Mouse (Mus musculus) testis, adult 2 months (tissue): ENCODE measurements around the gene Chmp4b. TPM values are rescaled to one million over a fixed set of nuclear protein-coding genes. Genes with fewer than 3 reads are reported as not detected.

Experiments used
- H3K27ac ChIP-seq: fragments of 200-500 bp; 2 replicates; pipeline ENCODE4 v1.5.1; 2012; ENCODE audit warnings: low read depth, low read length; ENCODE audit not compliant: control insufficient read depth, insufficient read depth
- H3K27me3 ChIP-seq: fragments of 200-500 bp; 2 replicates; pipeline ENCODE4 v1.6.1; 2012; ENCODE audit warnings: mild to moderate bottlenecking, low read length, moderate library complexity; ENCODE audit not compliant: control insufficient read depth, insufficient read depth
- H3K36me3 ChIP-seq: fragments of 200-500 bp; 2 replicates; pipeline ENCODE4 v1.6.1; 2012; ENCODE audit warnings: mild to moderate bottlenecking, low read length; ENCODE audit not compliant: control insufficient read depth, insufficient read depth
- H3K4me1 ChIP-seq: fragments of 200-500 bp; 2 replicates; pipeline ENCODE4 v1.6.1; 2012; ENCODE audit warnings: low read length; ENCODE audit not compliant: control insufficient read depth, insufficient read depth
- H3K4me3 ChIP-seq: fragments of 200-500 bp; 2 replicates; pipeline ENCODE4 v1.5.1; 2012; ENCODE audit warnings: low read depth, mild to moderate bottlenecking, low read length, moderate library complexity, mixed read lengths; ENCODE audit not compliant: control insufficient read depth
- CTCF ChIP-seq: fragments of 200-500 bp; IDR thresholded peaks from 2 replicates; pipeline ENCODE4 v1.5.1; 2012; ENCODE audit warnings: low read depth, mild to moderate bottlenecking, inconsistent platforms, low read length, moderate library complexity; ENCODE audit not compliant: control insufficient read depth, insufficient read depth, insufficient replicate concordance
- POLR2A ChIP-seq: fragments of 200-500 bp; IDR thresholded peaks from 2 replicates; pipeline ENCODE4 v1.6.1; 2012; ENCODE audit warnings: low read depth, mild to moderate bottlenecking, inconsistent platforms, low read length, moderate library complexity; ENCODE audit not compliant: control insufficient read depth
- polyA plus RNA-seq: library from polyadenylated mRNA; depleted of rRNA; stranded (reverse); fragments of >200 nt; gene quantifications from 2 replicates; pipeline ENCODE4 v1.2.3, GENCODE M21; 2012

Gene Chmp4b
- polyA plus RNA-seq, 1 experiment, result 135 TPM

DNA sequence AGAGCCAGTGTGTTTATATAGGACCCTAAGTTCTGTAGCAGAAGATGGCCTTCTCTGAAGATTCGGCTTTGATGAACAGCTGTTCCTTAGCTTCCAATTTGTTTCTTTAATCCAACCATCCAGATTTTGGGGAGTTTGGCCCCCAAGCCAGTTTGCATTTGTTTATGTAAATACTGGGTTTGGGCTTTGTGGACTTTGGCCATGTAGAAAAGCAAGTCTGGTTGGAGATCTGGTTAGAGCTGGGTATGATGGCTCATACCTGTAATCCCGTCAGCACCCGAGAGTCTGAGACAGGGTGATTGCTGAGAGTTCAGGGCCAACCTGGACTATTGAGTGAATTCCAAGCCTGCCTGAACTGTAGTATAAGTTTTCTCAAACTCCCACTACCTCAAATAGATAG, 34.3 kb downstream of the Chmp4b start:
- Histone ChIP-seq H3K4me3 (no peak overlapping the region), H3K4me1 (no peaks in the 10 kb centered on the region), H3K27ac (no peak overlapping the region), H3K27me3 (no peaks in the 10 kb centered on the region), H3K36me3 (no peaks in the 10 kb centered on the region; the same call in 1 of the 2 replicates)
- TF ChIP-seq POLR2A (no peak), CTCF (no peak)

GRCm38 (mm10) chr2:154686819-154687218, 35.3 kb downstream of the Chmp4b start:
- TF ChIP-seq CTCF, result no peak
- Histone ChIP-seq H3K4me3 (no peak overlapping the region), H3K36me3 (no peaks in the 10 kb centered on the region; the same call in 1 of the 2 replicates), H3K27me3 (no peaks in the 10 kb centered on the region), H3K4me1 (no peaks in the 10 kb centered on the region), H3K27ac (no peak overlapping the region)

DNA sequence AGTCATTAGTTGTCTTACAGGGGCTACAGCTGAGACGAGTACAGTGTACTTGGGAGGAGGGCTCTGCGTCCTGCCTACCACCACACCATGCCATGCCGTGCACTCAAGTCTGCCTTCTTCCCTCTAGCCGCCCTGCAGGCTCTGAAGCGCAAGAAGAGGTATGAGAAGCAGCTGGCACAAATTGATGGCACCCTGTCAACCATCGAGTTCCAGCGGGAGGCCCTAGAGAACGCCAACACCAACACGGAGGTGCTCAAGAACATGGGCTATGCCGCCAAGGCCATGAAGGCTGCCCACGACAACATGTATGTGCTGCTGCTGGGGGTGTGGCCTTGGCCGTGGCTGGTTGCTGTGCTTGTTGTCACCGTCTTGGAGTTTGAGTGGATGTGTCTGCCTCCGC, 37.9 kb downstream of the Chmp4b start:
- no peak overlapping the region for H3K4me3 ChIP-seq
- TF ChIP-seq CTCF (no peak), POLR2A (no peak)
- no peak overlapping the region for H3K27ac ChIP-seq
- H3K36me3 ChIP-seq, result peaks cover 4% of the 10 kb centered on the region; the same call in 1 of the 2 replicates
- no peaks in the 10 kb centered on the region for H3K4me1 ChIP-seq
- H3K27me3 ChIP-seq, result no peaks in the 10 kb centered on the region

DNA sequence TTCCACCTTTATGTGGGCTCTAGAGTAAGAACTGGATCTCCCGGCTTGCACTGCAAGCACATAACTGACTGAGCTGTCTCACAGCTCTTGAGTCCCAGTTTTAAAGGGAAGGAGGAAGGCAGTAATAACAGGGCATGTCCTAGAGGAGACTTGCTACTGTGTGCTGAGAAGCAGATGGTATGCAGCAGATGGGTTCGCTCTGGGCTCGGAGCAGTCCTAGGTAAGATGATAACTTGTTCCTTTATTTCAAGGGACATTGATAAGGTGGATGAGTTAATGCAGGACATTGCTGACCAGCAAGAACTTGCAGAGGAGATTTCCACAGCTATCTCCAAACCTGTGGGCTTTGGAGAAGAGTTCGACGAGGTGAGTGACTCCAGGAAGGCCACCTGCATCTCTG, 39.5 kb downstream of the Chmp4b start:
- H3K27ac ChIP-seq, result no peak overlapping the region
- no peaks in the 10 kb centered on the region for H3K4me1 ChIP-seq
- TF ChIP-seq POLR2A, result no peak
- no peak for TF ChIP-seq CTCF
- no peaks in the 10 kb centered on the region for H3K27me3 ChIP-seq
- H3K36me3 ChIP-seq, result peaks cover 4% of the 10 kb centered on the region; the same call in 1 of the 2 replicates
- H3K4me3 ChIP-seq, result no peak overlapping the region

GRCm38 (mm10) chr2:154693186-154693940, 41.9 kb downstream of the Chmp4b start:
- Histone ChIP-seq H3K27ac (no peak overlapping the region), H3K4me3 (no peak overlapping the region), H3K36me3 (peaks cover 4% of the 10 kb centered on the region; the same call in 1 of the 2 replicates), H3K4me1 (no peaks in the 10 kb centered on the region), H3K27me3 (no peaks in the 10 kb centered on the region)
- TF ChIP-seq CTCF (no peak), POLR2A (no peak)

GRCm38 (mm10) chr2:154693941-154694256, 42.4 kb downstream of the Chmp4b start:
- peaks cover 4% of the 10 kb centered on the region; the same call in 1 of the 2 replicates for H3K36me3 ChIP-seq
- H3K4me3 ChIP-seq, result no peak overlapping the region
- no peaks in the 10 kb centered on the region for H3K27me3 ChIP-seq
- TF ChIP-seq POLR2A (no peak), CTCF (no peak)
- H3K27ac ChIP-seq, result no peak overlapping the region
- no peaks in the 10 kb centered on the region for H3K4me1 ChIP-seq

DNA sequence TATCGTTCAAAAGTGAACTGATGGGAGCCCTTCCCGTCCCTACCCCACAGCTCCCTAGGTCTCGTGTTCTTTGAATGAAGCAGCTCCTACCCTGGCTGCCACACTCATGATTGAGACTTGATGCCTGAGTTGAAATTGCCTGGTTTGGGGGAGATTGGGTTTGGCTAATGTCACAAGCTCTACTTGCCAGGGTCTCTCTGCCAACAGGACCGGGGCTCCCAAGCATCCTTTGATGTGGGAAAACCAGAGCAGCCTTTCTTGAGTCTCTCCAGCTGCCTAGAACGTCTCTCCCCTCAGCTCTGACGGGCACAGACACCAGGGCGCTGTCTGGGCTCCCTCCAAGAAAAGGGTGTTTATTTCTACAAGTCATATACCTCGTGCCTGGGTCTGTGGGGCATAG, 44.2 kb downstream of the Chmp4b start:
- no peak overlapping the region for H3K27ac ChIP-seq
- H3K4me1 ChIP-seq, result no peaks in the 10 kb centered on the region
- peaks cover 4% of the 10 kb centered on the region; the same call in 1 of the 2 replicates for H3K36me3 ChIP-seq
- H3K4me3 ChIP-seq, result no peak overlapping the region
- H3K27me3 ChIP-seq, result no peaks in the 10 kb centered on the region
- TF ChIP-seq POLR2A (no peak), CTCF (no peak)
